Mouse (Mus musculus) intestine, embryonic 16.5 days (tissue): Measurements from ENCODE around the gene Drap1. TPM values are rescaled to one million over a fixed set of nuclear protein-coding genes. Genes with fewer than 3 reads are reported as not detected.
"Not testable (repeated sequence)": the region's sequence is repeated elsewhere in the genome, so short reads cannot be mapped to it uniquely, and the experiment has no call there.

ENCODE experiments used
- ATAC-seq: fragments of 200-750 bp; cut with Nextera tagmentation; 2 replicates; pipeline ENCODE4 v1.8.0; 2017; ENCODE audit warnings: moderate TSS enrichment, moderate library complexity
- H3K27ac ChIP-seq: fragments of 300-500 bp; sonication (generic); 2 replicates; pipeline ENCODE4 v1.5.1; 2014; ENCODE audit warnings: mild to moderate bottlenecking, low read length
- H3K27me3 ChIP-seq: fragments of 300-500 bp; sonication (generic); replicated peaks from 2 replicates; pipeline ENCODE4 v1.6.1; 2014; ENCODE audit warnings: low read length, control low read depth, mixed read lengths; ENCODE audit not compliant: control insufficient read depth, insufficient read depth
- H3K36me3 ChIP-seq: fragments of 300-500 bp; sonication (generic); 2 replicates; pipeline ENCODE4 v1.6.1; 2014; ENCODE audit warnings: low read length, control low read depth; ENCODE audit not compliant: control insufficient read depth, insufficient read depth
- H3K4me1 ChIP-seq: fragments of 300-500 bp; sonication (generic); 2 replicates; pipeline ENCODE4 v1.6.1; 2014; ENCODE audit warnings: low read length, control low read depth, mixed read lengths; ENCODE audit not compliant: control insufficient read depth, insufficient read depth
- H3K4me2 ChIP-seq: fragments of 300-500 bp; sonication (generic); 2 replicates; pipeline ENCODE4 v1.6.1; 2014; ENCODE audit warnings: low read depth, low read length, control low read depth
- H3K4me3 ChIP-seq: fragments of 300-500 bp; sonication (generic); 2 replicates; pipeline ENCODE4 v1.5.1; 2014; ENCODE audit warnings: mild to moderate bottlenecking, low read length
- H3K9ac ChIP-seq: fragments of 300-500 bp; sonication (generic); 2 replicates; pipeline ENCODE4 v1.6.1; 2014; ENCODE audit warnings: low read depth, low read length
- H3K9me3 ChIP-seq: fragments of 300-500 bp; sonication (generic); 2 replicates; pipeline ENCODE4 v1.6.1; 2016; ENCODE audit warnings: low read length, control low read depth; ENCODE audit not compliant: control insufficient read depth
- WGBS: fragments of 180-500 bp; shearing (Covaris S2); extraction: QIAGEN DNeasy Blood & Tissue Kit; methylation state at CpG from one replicate; pipeline ENCODE4 v1.1.7; 2014; 5-methylcytosine and 5-hydroxymethylcytosine counted together
- polyA plus RNA-seq: library from polyadenylated mRNA; unstranded; fragments of >200 nt; fragmentation: Nextera tagmentation; extraction: Ambion mirVana; gene quantifications from 2 replicates; pipeline ENCODE4 v1.2.1, GENCODE M21; 2015

The Drap1 gene
- polyA plus RNA-seq, 1 experiment from 2014 or later: 180 TPM

DNA sequence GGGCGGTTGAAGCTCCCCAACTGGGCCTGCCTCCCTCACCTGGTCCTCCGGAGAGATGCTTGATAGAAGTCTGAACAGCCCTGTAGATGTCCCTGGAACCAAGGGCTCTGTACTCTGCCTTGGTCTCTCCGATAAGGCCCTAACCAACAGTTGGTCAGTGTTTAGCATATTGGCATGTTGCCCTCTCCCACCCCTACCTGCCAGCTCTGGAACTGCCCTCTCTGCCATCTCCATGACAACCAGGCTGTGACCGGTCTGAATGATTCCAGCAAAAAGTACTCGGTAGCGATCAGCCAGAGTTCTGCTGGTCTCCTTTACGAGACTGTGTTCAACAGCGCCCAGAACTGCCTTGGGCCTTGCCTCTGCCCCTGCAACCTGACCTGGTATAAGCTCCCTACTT is 22.5 kb downstream of the Drap1 start, which contains the start of gene Tsga10ip:
TSS of gene Tsga10ip (minus strand) at position 234 of the 400 bp plus-strand sequence.
- H3K4me2 ChIP-seq: no peak within 1 kb of the TSS
- no peaks in the 10 kb centered on the region; the same call in 1 of the 2 replicates for H3K4me1 ChIP-seq
- H3K4me3 ChIP-seq: no peak within 1 kb of the TSS
- no peaks in the 10 kb centered on the region for H3K27me3 ChIP-seq
- H3K36me3 ChIP-seq: no peaks in the 10 kb centered on the region
- no peak within 1 kb of the TSS for H3K27ac ChIP-seq
- H3K9me3 ChIP-seq: no peaks in the 10 kb centered on the region
- no peak for ATAC-seq
- no peak within 1 kb of the TSS for H3K9ac ChIP-seq
- WGBS: 73% methylated on average over 8 of the region's 8 CpGs

DNA sequence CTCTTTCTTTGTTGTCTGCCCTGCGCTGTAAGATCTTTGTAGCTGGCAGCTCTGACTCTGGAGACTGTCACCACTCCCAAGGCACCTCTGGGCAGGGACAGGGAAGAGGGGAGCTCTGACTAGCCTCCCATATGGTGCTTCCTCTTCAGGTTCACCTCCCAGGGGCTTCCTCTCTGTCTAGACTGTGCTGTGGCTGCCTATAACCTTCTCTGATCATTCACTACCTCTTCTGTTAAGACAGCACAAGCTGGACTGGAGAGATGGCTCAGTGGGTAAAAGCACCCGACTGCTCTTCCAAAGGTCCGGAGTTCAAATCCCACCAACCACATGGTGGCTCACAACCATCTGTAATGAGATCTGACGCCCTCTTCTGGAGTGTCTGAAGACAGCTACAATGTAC is 23.7 kb downstream of the Drap1 start:
- not testable (repeated sequence) for H3K27me3 ChIP-seq, H3K9me3 ChIP-seq, H3K27ac ChIP-seq, H3K4me3 ChIP-seq, H3K4me1 ChIP-seq, H3K4me2 ChIP-seq, H3K9ac ChIP-seq, ATAC-seq, H3K36me3 ChIP-seq
- 76% methylated on average over 4 of the region's 4 CpGs for WGBS

DNA sequence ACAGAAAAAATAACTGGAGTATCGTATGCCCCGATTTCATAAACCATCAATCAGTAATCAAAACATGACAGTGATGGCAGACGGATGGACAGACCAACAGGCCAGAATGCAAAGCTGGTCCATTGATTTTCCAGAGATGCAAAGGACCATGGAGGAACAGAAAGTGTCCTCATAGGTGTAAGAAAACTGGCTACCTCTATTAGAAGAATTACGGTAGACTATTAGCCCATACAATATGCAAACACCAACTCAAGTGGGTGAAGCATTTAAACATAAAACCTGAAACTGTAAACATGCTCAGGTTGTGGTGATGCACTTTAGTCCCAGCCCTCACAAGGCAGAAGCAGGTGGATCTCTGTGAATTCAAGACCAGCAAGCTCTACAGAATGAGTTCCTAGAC is 29.4 kb downstream of the Drap1 start:
- Histone ChIP-seq H3K9ac (no peak overlapping the region), H3K4me2 (no peak overlapping the region), H3K4me3 (no peak overlapping the region), H3K27me3 (no peaks in the 10 kb centered on the region), H3K4me1 (peaks cover 3% of the 10 kb centered on the region; the same call in 1 of the 2 replicates), H3K27ac (no peak overlapping the region), H3K36me3 (no peaks in the 10 kb centered on the region), H3K9me3 (no peaks in the 10 kb centered on the region)
- ATAC-seq: no peak
- WGBS: 68% methylated on average over 4 of the region's 4 CpGs

DNA sequence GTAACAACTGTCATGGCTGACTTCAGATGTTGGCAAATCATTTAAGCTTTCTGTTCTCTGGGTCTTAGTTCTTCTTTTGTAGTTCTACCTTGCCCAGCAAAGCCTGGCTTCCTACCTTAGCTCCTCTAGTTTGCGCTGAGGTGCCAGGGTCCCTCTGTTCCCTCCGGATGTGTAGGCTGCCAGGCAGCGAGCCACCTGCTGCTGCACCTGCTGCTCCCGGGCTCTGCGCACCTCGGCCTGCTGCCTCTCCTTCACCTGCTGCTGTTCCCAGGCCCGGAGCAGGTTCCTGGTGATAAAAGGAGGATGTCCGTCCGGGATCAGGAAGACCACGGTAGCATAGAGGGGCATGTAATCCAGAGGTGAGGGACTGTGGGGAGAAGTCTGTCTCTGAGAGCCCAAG is 30.6 kb downstream of the Drap1 start:
- WGBS: 47% methylated on average over 10 of the region's 10 CpGs
- Histone ChIP-seq H3K4me3 (no peak overlapping the region), H3K9me3 (no peaks in the 10 kb centered on the region), H3K4me1 (peaks cover 8% of the 10 kb centered on the region), H3K36me3 (no peaks in the 10 kb centered on the region), H3K9ac (peak overlapping the region; percentile 32; the same call in 1 of the 2 replicates), H3K27ac (0 out of 2 replicates have a peak overlapping the region, but pooled peaks have one; percentile 4), H3K4me2 (no peak overlapping the region), H3K27me3 (no peaks in the 10 kb centered on the region)
- ATAC-seq: peak; percentile 23; the same call in 1 of the 2 replicates

DNA sequence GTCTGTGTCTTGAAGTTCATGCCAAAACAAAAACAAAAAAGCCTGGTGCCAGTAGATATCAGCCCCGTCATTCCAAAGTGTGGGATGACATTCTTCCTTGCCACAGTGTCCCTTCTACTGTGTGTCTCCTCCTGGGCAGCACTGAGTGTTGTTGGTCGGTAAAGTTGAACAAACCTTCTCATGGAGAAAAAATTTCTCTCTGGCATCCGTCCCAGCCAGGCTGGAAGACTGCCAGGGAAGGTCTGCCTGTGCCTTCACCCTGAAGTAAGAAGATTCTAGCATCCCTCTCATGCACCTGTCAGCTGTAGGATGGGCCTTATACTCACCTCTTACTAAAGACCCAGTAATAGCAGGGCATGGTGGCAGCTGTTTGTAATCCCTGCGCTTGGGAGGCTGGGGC is 31.9 kb downstream of the Drap1 start:
- H3K4me1 ChIP-seq: peaks cover 8% of the 10 kb centered on the region
- no peak overlapping the region for H3K4me3 ChIP-seq
- WGBS: 53% methylated on average over 4 of the region's 4 CpGs
- no peaks in the 10 kb centered on the region for H3K9me3 ChIP-seq
- ATAC-seq: no peak
- no peaks in the 10 kb centered on the region for H3K27me3 ChIP-seq
- no peak overlapping the region for H3K27ac ChIP-seq
- no peak overlapping the region for H3K4me2 ChIP-seq
- 0 out of 2 replicates have a peak overlapping the region, but pooled peaks have one; percentile 33 for H3K9ac ChIP-seq
- no peaks in the 10 kb centered on the region for H3K36me3 ChIP-seq

DNA sequence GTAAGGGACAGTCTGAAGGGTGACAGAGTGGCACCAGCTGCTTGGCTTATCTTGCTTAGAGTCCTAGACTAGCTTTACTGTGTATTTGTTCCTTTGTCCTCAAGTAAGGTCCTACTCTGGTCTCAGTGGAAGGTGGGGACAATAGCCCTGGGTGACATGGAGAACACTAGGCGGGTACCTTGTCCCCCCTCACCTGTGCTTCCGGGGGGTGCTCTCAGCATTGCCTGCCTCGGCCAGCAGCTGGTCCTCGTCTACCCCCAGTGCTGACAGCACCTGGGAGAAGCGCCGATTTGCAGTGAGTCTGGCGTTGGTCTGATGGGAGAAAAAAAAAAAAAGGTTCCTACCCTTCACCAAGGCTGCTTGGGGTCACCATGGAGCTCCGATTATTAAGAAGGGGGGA is 34.4 kb downstream of the Drap1 start:
- H3K27ac ChIP-seq: peak overlapping the region; percentile 85
- H3K4me3 ChIP-seq: peak overlapping the region; percentile 98
- peak overlapping the region; percentile 77; the same call in 1 of the 2 replicates for H3K9ac ChIP-seq
- WGBS: 65% methylated on average over 8 of the region's 8 CpGs
- H3K4me2 ChIP-seq: peak overlapping the region; percentile 72; the same call in 1 of the 2 replicates
- no peaks in the 10 kb centered on the region for H3K36me3 ChIP-seq
- H3K4me1 ChIP-seq: peaks cover 23% of the 10 kb centered on the region
- no peak for ATAC-seq
- no peaks in the 10 kb centered on the region for H3K9me3 ChIP-seq
- H3K27me3 ChIP-seq: no peaks in the 10 kb centered on the region

DNA sequence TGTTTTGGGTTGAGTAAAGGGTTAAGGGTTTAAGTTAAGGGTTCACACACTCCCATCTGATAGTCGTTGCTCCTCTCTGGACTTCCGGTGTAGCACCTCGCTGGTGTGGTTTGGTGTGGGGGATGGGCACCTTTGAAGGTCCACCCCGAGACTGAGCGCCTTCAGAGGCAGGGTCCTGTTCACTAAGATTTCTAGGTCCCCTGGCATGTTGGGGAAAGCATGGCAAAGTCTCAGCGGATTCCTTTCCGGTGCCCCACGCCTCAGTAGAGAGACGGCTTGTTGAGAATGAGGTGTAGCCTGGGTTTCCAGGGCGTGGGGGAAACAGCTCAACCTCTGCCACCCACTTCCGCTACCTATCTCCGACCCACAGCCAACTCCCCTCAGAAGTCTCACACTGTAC is 35.1 kb downstream of the Drap1 start:
- peaks cover 23% of the 10 kb centered on the region for H3K4me1 ChIP-seq
- H3K27ac ChIP-seq: peak overlapping the region; percentile 85
- peak overlapping the region; percentile 98 for H3K4me3 ChIP-seq
- H3K27me3 ChIP-seq: no peaks in the 10 kb centered on the region
- no peaks in the 10 kb centered on the region for H3K9me3 ChIP-seq
- peak; percentile 34; the same call in 1 of the 2 replicates for ATAC-seq
- peak overlapping the region; percentile 77 for H3K9ac ChIP-seq
- H3K36me3 ChIP-seq: 0 out of 2 replicates have a peak, but pooled peaks cover under 1% of the 10 kb centered on the region
- WGBS: 13% methylated on average over 12 of the region's 12 CpGs
- H3K4me2 ChIP-seq: peak overlapping the region; percentile 72

DNA sequence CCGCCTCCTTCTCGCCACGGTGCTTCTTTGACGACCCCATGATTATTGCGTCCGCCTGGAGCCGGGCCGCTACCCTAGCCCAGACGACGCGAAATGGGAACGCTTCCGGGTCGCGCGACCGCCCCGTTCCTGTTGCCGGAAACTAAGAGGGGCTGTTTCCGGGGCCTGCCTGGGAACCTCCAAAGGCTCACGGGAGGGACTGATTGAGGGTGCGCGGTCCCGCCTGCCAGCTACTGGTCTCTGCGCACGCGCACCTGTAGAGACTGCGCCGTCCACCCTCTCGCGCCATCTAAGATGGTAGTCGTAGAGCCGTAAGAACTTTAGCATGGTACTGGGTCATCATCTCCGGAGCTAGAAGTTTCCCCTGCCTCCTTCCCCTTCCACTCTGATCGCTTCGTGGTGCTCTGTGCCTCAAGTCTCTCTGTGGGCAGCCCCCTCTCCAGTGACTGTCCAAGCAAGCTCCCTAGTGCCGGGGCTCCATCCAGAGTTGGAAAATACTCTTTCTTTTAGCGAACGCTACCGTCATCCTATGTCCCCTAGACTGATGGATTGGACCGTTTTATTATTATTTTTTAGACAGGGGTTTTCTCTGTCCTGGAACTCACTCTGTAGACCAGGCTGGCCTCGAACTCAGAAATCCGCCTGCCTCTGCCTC is 36.1 kb downstream of the Drap1 start, which contains the start of gene Sart1:
TSS of gene Sart1 (minus strand) at position 116 of the 655 bp plus-strand sequence.
- ATAC-seq: peak; percentile 90
- H3K9ac ChIP-seq: peak within 1 kb of the TSS; percentile 93
- peaks cover 9% of the 10 kb centered on the region for H3K36me3 ChIP-seq
- peak within 1 kb of the TSS; percentile 91 for H3K4me2 ChIP-seq
- WGBS: 2% methylated on average over 43 of the region's 43 CpGs
- peaks cover 23% of the 10 kb centered on the region for H3K4me1 ChIP-seq
- H3K27me3 ChIP-seq: no peaks in the 10 kb centered on the region
- H3K27ac ChIP-seq: peak within 1 kb of the TSS; percentile 86
- H3K9me3 ChIP-seq: no peaks in the 10 kb centered on the region
- peak within 1 kb of the TSS; percentile 98 for H3K4me3 ChIP-seq

DNA sequence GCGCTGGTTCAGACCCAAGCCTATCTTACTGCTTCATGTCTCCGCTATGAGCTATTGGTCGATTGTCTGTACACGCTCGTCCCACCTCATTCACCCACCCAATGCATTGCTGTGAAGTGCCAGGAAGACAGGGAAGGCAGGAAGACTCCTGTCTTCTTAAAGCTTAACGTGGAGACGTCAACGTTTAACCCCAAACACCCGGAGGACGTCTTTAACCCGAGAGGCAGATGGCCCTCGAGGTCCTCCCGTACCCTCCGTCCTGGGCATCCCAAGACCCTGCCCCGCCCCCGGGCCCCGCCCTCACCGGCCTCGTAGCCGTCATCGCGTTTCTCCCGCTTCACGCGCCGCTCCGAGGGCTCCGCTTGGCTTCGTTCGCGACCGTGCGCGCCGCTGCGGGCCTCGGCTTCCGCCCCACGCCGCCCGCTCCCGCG is 36.8 kb downstream of the Drap1 start:
- Histone ChIP-seq H3K27me3 (no peaks in the 10 kb centered on the region), H3K4me1 (peaks cover 23% of the 10 kb centered on the region), H3K27ac (peak overlapping the region; percentile 86), H3K36me3 (peaks cover 14% of the 10 kb centered on the region), H3K4me2 (peak overlapping the region; percentile 91), H3K4me3 (peak overlapping the region; percentile 98), H3K9ac (peak overlapping the region; percentile 93), H3K9me3 (no peaks in the 10 kb centered on the region)
- under 1% methylated on average over 38 of the region's 43 CpGs for WGBS
- ATAC-seq: peak; percentile 43
